Mouse (Mus musculus): ENCODE data around the gene Rpl36al.
A peak's percentile ranks its signal among the peaks of the same experiment; 100 is the strongest.

DNA sequence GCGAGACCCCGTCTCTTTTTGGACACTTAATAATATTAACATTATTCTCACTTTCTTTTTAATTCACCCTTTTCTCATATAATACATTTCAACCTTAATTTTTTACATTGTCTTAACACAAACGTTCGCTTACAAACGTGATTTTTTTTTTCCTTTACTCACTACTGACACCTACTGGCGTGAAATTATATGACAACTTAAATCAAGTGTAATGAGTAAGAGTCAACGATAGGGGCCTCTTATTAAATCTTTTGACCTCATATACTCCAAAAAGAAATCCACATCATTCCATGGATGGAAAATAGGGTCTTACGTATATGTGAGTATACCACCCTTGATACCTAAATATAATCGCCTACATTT, 24.3 kb downstream of the Rpl36al start:
- TF ChIP-seq EP300 (IDR thresholded peaks at IDR 0.05; ENCODE audit: low read depth), result 0 out of 2 replicates have a peak, but pooled peaks have one; percentile 7
- TF ChIP-seq CTCF (IDR thresholded peaks at IDR 0.05; ENCODE audit: low read depth), result peak; percentile 77
